Comparison of ENCODE assay signal across 12 mouse cellular contexts in the genomic region with DNA sequence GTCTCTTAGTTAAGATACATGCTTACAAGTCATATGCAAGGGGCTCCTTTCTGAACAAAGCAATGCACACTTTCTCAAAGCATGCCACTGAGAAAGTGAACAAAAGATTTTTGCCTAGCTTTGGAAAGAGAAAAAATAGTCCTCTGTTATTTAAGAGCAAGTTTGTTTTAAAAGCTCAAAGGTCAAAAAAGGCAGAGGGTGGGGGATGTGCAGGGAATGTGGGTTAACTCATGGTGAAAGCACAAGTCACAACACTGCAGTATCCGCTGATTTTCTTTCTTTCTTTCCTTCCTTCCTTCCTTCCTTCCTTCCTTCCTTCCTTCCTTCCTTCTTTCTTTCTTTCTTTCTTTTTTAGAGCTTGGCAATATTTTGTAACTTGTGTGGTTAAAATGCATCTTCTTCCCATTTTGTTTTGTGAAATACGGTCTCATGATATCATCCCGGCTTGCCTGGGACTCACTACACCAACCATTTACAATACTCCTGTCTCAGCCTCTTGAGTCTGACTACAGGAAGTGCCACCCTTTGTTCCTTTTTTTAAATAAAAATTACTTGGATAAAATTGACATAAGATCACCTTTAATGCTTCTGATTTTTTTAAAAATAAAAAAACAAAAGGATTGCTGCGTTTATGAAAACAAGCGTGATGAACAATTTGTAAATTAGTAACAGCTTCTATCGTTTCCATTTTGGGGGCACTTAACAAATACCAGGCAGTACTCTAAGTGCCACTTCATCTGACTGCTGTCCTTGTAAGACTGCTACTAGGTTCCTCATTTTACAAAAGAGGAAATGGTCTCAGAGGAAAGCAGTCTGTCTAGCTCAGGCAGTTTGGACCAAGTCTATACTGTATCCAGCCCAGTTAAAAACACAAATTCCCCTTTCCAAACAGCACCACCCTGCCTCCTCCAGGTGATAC. TPM values are rescaled to one million over a fixed set of nuclear protein-coding genes. Genes with fewer than 3 reads are reported as not detected.
DNase-seq lines count a peak whose midpoint lies in the region; ATAC-seq lines count a peak whose summit lies in the region.
"Had no signal": no experiment of that assay in that cellular context is flagged by ENCODE, and none has a peak within 500 bp of the region (broad histone marks: within the 10 kb centered on the region; RNA-seq: fewer than 3 reads in every experiment).

No protein-coding gene starts in this region.

- 74% methylated on average over 6 of the region's 6 CpGs for WGBS in intestine, embryonic 14.5 days
- WGBS in intestine, embryonic 16.5 days: 67% methylated on average over 6 of the region's 6 CpGs
- WGBS in liver, embryonic 16.5 days (ENCODE audit: insufficient replicate concordance): 24% methylated on average over 6 of the region's 6 CpGs
- WGBS in neural tube, embryonic 15.5 days: 79% methylated on average over 6 of the region's 6 CpGs

- no peaks in the 10 kb centered on the region for H3K27me3 ChIP-seq in intestine, embryonic 14.5 days (replicated peaks; ENCODE audit: control insufficient read depth, insufficient read depth, low read length)
- H3K27me3 ChIP-seq in intestine, embryonic 16.5 days (replicated peaks; ENCODE audit: control insufficient read depth, insufficient read depth, low read length): no peaks in the 10 kb centered on the region
- no peaks in the 10 kb centered on the region for H3K27me3 ChIP-seq in liver, embryonic 16.5 days (ENCODE audit: control insufficient read depth, insufficient read depth, low read depth, low read length)
- H3K27me3 ChIP-seq in neural tube, embryonic 15.5 days (replicated peaks): no peaks in the 10 kb centered on the region
- H3K27me3 ChIP-seq: limb, embryonic 12.5 days had no signal

- H3K9ac ChIP-seq in intestine, embryonic 14.5 days (ENCODE audit: low read length): no peak overlapping the region
- no peak overlapping the region for H3K9ac ChIP-seq in intestine, embryonic 16.5 days (ENCODE audit: low read depth, low read length)
- H3K9ac ChIP-seq in liver, embryonic 16.5 days (ENCODE audit: low read depth, low read length): no peak overlapping the region
- no peak overlapping the region for H3K9ac ChIP-seq in neural tube, embryonic 15.5 days (replicated peaks)
- H3K9ac ChIP-seq: limb, embryonic 12.5 days had no signal

- H3K9me3 ChIP-seq in intestine, embryonic 14.5 days (ENCODE audit: control insufficient read depth, low read length): no peaks in the 10 kb centered on the region
- no peaks in the 10 kb centered on the region for H3K9me3 ChIP-seq in intestine, embryonic 16.5 days (ENCODE audit: control insufficient read depth, low read length)
- H3K9me3 ChIP-seq in liver, embryonic 16.5 days (replicated peaks; ENCODE audit: control insufficient read depth, low read length): no peaks in the 10 kb centered on the region
- H3K9me3 ChIP-seq in neural tube, embryonic 15.5 days (replicated peaks): no peaks in the 10 kb centered on the region
- H3K9me3 ChIP-seq: forebrain, embryonic 10.5 days; limb, embryonic 12.5 days had no signal

- H3K4me1 ChIP-seq in intestine, embryonic 14.5 days (replicated peaks; ENCODE audit: control insufficient read depth, insufficient read depth, low read length): peaks cover 14% of the 10 kb centered on the region
- peaks cover 10% of the 10 kb centered on the region for H3K4me1 ChIP-seq in intestine, embryonic 16.5 days (ENCODE audit: control insufficient read depth, insufficient read depth, low read length)
- H3K4me1 ChIP-seq in liver, embryonic 16.5 days (ENCODE audit: control insufficient read depth, low read depth, low read length): peaks cover 17% of the 10 kb centered on the region
- H3K4me1 ChIP-seq in neural tube, embryonic 15.5 days: peaks cover 29% of the 10 kb centered on the region

- H3K4me2 ChIP-seq in intestine, embryonic 14.5 days (ENCODE audit: low read length): no peak overlapping the region
- no peak overlapping the region for H3K4me2 ChIP-seq in intestine, embryonic 16.5 days (ENCODE audit: low read depth, low read length)
- H3K4me2 ChIP-seq in liver, embryonic 16.5 days (ENCODE audit: low read depth, low read length): peak overlapping the region; percentile 30
- no peak overlapping the region for H3K4me2 ChIP-seq in neural tube, embryonic 15.5 days
- H3K4me2 ChIP-seq: limb, embryonic 12.5 days had no signal

- no peak for ATAC-seq in intestine, embryonic 14.5 days (replicated peaks; ENCODE audit: low FRiP score, low TSS enrichment, low read depth)
- no peak for ATAC-seq in intestine, embryonic 16.5 days
- peak; percentile 76 for ATAC-seq in granulocyte monocyte progenitor cell, adult 5-6 weeks (replicated peaks; ENCODE audit: poor library complexity, severe bottlenecking)
- no peak for ATAC-seq in liver, embryonic 16.5 days (ENCODE audit: low read depth)
- ATAC-seq in neural tube, embryonic 15.5 days (ENCODE audit: low FRiP score): no peak

- peaks cover 18% of the 10 kb centered on the region for H3K36me3 ChIP-seq in intestine, embryonic 14.5 days (ENCODE audit: control insufficient read depth, insufficient read depth, low read length)
- H3K36me3 ChIP-seq in intestine, embryonic 16.5 days (ENCODE audit: control insufficient read depth, insufficient read depth, low read length): no peaks in the 10 kb centered on the region
- peaks cover 4% of the 10 kb centered on the region for H3K36me3 ChIP-seq in liver, embryonic 16.5 days (ENCODE audit: control insufficient read depth, insufficient read depth)
- no peaks in the 10 kb centered on the region for H3K36me3 ChIP-seq in neural tube, embryonic 15.5 days

- peak; percentile 47 for DNase-seq in intestine, embryonic 14.5 days (ENCODE audit: low spot score)
- DNase-seq in B cell, adult 2 months: peak; percentile 50 to 53
- DNase-seq in urinary bladder, postnatal 14 days (ENCODE audit: low spot score): no peak
- DNase-seq in left cerebral cortex, adult 18-20 months (ENCODE audit: low spot score in 2 of 2): no peak
- DNase-seq: heart, postnatal 10 days; thymus, postnatal 4 days had no signal

- H3K4me3 ChIP-seq in intestine, embryonic 14.5 days (ENCODE audit: low read depth, low read length): no peak overlapping the region
- H3K4me3 ChIP-seq in intestine, embryonic 16.5 days (ENCODE audit: low read length): no peak overlapping the region
- H3K4me3 ChIP-seq in liver, embryonic 16.5 days (ENCODE audit: low read depth, low read length): no peak overlapping the region
- no peak overlapping the region for H3K4me3 ChIP-seq in neural tube, embryonic 15.5 days (replicated peaks)
- H3K4me3 ChIP-seq: forebrain, embryonic 10.5 days; limb, embryonic 12.5 days had no signal

- no peak overlapping the region for H3K27ac ChIP-seq in intestine, embryonic 14.5 days (ENCODE audit: low read depth)
- no peak overlapping the region for H3K27ac ChIP-seq in intestine, embryonic 16.5 days (ENCODE audit: low read length)
- peak overlapping the region; percentile 60 for H3K27ac ChIP-seq in liver, embryonic 16.5 days (ENCODE audit: low read length)
- H3K27ac ChIP-seq in neural tube, embryonic 15.5 days (replicated peaks): no peak overlapping the region
- H3K27ac ChIP-seq: forebrain, embryonic 10.5 days; limb, embryonic 12.5 days had no signal

RNA-seq across cellular contexts. Expression of a gene that starts 5.0 kb away (rescaled TPM):
- polyA plus RNA-seq in intestine, embryonic 14.5 days (2014; fragmentation: Nextera tagmentation; extraction: Ambion mirVana): 258 and 299 TPM in 2 replicates
- polyA plus RNA-seq in intestine, embryonic 16.5 days (2015; fragmentation: Nextera tagmentation; extraction: Ambion mirVana): 343 and 359 TPM in 2 replicates
- total RNA-seq in granulocyte monocyte progenitor cell, adult 5-6 weeks (2014; fragmentation: Nextera tagmentation): 102 and 118 TPM in 2 replicates
- 102 and 136 TPM in 2 replicates for total RNA-seq in granulocyte monocyte progenitor cell, adult 5-6 weeks (2017)
- polyA plus RNA-seq in liver, embryonic 16.5 days (2015; fragmentation: Nextera tagmentation; extraction: Ambion mirVana): 110 and 114 TPM in 2 replicates
- polyA plus RNA-seq in neural tube, embryonic 15.5 days (2015; fragmentation: Nextera tagmentation; extraction: Ambion mirVana): 421 and 449 TPM in 2 replicates
- 100 to 1,000 TPM; 235 to 239 TPM for total RNA-seq in left cerebral cortex, adult 18-20 months (2021)

Comparison
In these comparisons a context has a peak if more than half of its experiments do, and no peak if none do; other contexts are left out.
1. DNase-seq: peak in intestine, embryonic 14.5 days (single experiment) and B cell, adult 2 months (2 of 2); none in urinary bladder, postnatal 14 days (single experiment) and left cerebral cortex, adult 18-20 months (0 of 2).